Mouse (Mus musculus) CD4-positive naive resting alpha-beta T cell, adult 76 days (primary cell): Measurements from ENCODE around the gene Sgo1. TPM values are rescaled to one million over a fixed set of nuclear protein-coding genes. Genes with fewer than 3 reads are reported as not detected.

Experiments
- total RNA-seq: library from RNA; stranded (reverse); gene quantifications from one replicate; pipeline ENCODE4 v1.2.4, GENCODE M21; 2023

Sgo1 gene
- total RNA-seq: 2.0 TPM

GRCm38 (mm10) chr17:53688877-53689802 lies at the start of gene Sgo1:
TSS of gene Sgo1 (minus strand) at chr17:53689333.

Other genes starting within 250 kb of the Sgo1 start
- gene Efhb, start 226.0 kb downstream of the Sgo1 start, total RNA-seq: 0.32 TPM
- gene Rab5a, start 210.1 kb downstream of the Sgo1 start, total RNA-seq: 120 TPM
- gene Pp2d1, start 149.9 kb downstream of the Sgo1 start, total RNA-seq: not detected
- gene Kat2b, start 122.5 kb downstream of the Sgo1 start, total RNA-seq: 89.6 TPM
- not detected for gene Sult1c2, start 157.0 kb upstream of the Sgo1 start, total RNA-seq